In genomic region chr4:55124126-55124525, GRCm38 (mm10) we compare ENCODE assay signal across 28 mouse cellular contexts.
"Had no signal": no experiment of that assay in that cellular context is flagged by ENCODE, and none has a peak within 500 bp of the region (broad histone marks: within the 10 kb centered on the region; RNA-seq: fewer than 3 reads in every experiment).

No protein-coding gene starts in this region.

- DNase-seq: cerebellum, adult 2 months; cerebellum, adult 8-10 months; cerebellum, adult 9-11 months; cerebellum, postnatal 10 days; cerebellum, postnatal 14 days; cerebellum, postnatal 25 days; cerebellum, postnatal 36 days; embryo, embryonic 11 days; forebrain, postnatal 0 days; gastrocnemius, adult 2 months; gastrocnemius, postnatal 10 days; gastrocnemius, postnatal 14 days; gastrocnemius, postnatal 25 days; gastrocnemius, postnatal 36 days; heart, adult 11 months; heart, adult 18-20 months; heart, adult 2 months had no signal

- ATAC-seq: forebrain, embryonic 13.5 days; forebrain, embryonic 14.5 days; forebrain, embryonic 15.5 days; forebrain, embryonic 16.5 days; forebrain, postnatal 0 days had no signal

- H3K4me3 ChIP-seq: embryonic facial prominence, embryonic 10.5 days; embryonic facial prominence, embryonic 12.5 days; embryonic facial prominence, embryonic 13.5 days; embryonic facial prominence, embryonic 15.5 days; erythroblast, embryonic 14.5 days; forebrain, embryonic 10.5 days; forebrain, embryonic 12.5 days; forebrain, embryonic 13.5 days; forebrain, embryonic 15.5 days; gastrocnemius, adult 2 months; heart, adult 2 months had no signal

- H3K27ac ChIP-seq: embryonic facial prominence, embryonic 10.5 days; embryonic facial prominence, embryonic 12.5 days; embryonic facial prominence, embryonic 13.5 days; embryonic facial prominence, embryonic 15.5 days; forebrain, embryonic 10.5 days; forebrain, embryonic 12.5 days; forebrain, embryonic 13.5 days; forebrain, embryonic 15.5 days; gastrocnemius, adult 2 months; heart, adult 2 months had no signal
